Mouse (Mus musculus): ENCODE results near the gene Adssl1.

DNA sequence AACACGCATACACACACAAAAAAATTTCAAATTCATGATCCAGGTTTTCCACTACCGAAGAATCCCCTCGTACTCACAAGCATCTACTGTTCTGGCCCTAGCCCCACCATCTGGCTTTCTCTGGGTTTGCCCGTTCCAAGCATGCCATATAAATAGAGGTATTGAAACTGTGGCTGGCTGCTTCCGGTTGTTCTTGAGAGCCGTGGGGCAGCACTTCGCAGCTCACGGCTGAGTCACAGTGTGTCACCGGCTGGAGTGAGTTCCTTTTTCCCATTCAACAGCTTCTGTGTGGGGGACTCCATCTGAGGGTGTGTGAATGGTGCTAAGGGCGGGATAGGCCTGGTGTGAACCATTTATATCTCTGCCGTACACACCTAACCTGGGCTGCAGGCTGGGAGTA lies 2.7 kb upstream of the Adssl1 start:
- no peak for TF ChIP-seq CTCF (IDR thresholded peaks at IDR 0.05; ENCODE audit: extremely low read depth, insufficient read depth, low read length)
- TF ChIP-seq POLR2A (IDR thresholded peaks at IDR 0.05; ENCODE audit: extremely low read depth, insufficient read depth, low read length): no peak

Measured in cortical plate, adult 2 months (tissue).